ENCODE assay signal across 8 mouse cellular contexts in genomic region chr3:88716399-88717197, GRCm38 (mm10). TPM values are rescaled to one million over a fixed set of nuclear protein-coding genes. Genes with fewer than 3 reads are reported as not detected.
DNase-seq lines count a peak whose midpoint lies in the region; ATAC-seq and TF ChIP-seq lines count a peak whose summit lies in the region.

TSS of gene Rit1 (plus strand) at chr3:88716838.

- H3K27me3 ChIP-seq in embryonic facial prominence, embryonic 14.5 days (replicated peaks; ENCODE audit: control insufficient read depth, insufficient read depth, low read length): no peaks in the 10 kb centered on the region
- no peaks in the 10 kb centered on the region for H3K27me3 ChIP-seq in limb, embryonic 14.5 days (ENCODE audit: control insufficient read depth, insufficient read depth, low read length)
- H3K27me3 ChIP-seq in midbrain, postnatal 0 days (ENCODE audit: insufficient read depth, low read length): no peaks in the 10 kb centered on the region

- peak within 1 kb of the TSS; percentile 64 for H3K27ac ChIP-seq in embryonic facial prominence, embryonic 14.5 days (replicated peaks; ENCODE audit: low read depth, low read length)
- peak within 1 kb of the TSS; percentile 58; the same call in 1 of the 2 replicates for H3K27ac ChIP-seq in limb, embryonic 14.5 days (replicated peaks; ENCODE audit: low read depth, low read length)
- peak within 1 kb of the TSS; percentile 59; the same call in 1 of the 2 replicates for H3K27ac ChIP-seq in midbrain, postnatal 0 days (ENCODE audit: low read depth, low read length)

- ATAC-seq in embryonic facial prominence, embryonic 14.5 days (ENCODE audit: low read depth): peak; percentile 96
- peak; percentile 93 for ATAC-seq in limb, embryonic 14.5 days (ENCODE audit: low FRiP score, low read depth)
- peak; percentile 96 for ATAC-seq in midbrain, postnatal 0 days (ENCODE audit: low FRiP score)

- WGBS in embryonic facial prominence, embryonic 14.5 days: 2% methylated on average over 27 of the region's 27 CpGs
- 2% methylated on average over 27 of the region's 27 CpGs for WGBS in limb, embryonic 14.5 days
- 4% methylated on average over 27 of the region's 27 CpGs for WGBS in midbrain, postnatal 0 days

- 0 out of 2 replicates have a peak, but pooled peaks have one; percentile 51 for TF ChIP-seq POLR2A in limb, embryonic 14.5 days (IDR thresholded peaks at IDR 0.05; ENCODE audit: borderline replicate concordance, extremely low read depth, insufficient read depth, insufficient read length)

- peaks cover 59% of the 10 kb centered on the region for H3K36me3 ChIP-seq in embryonic facial prominence, embryonic 14.5 days (ENCODE audit: control insufficient read depth, insufficient read depth, low read length)
- peaks cover 47% of the 10 kb centered on the region for H3K36me3 ChIP-seq in limb, embryonic 14.5 days (ENCODE audit: control insufficient read depth, insufficient read depth, low read length)
- peaks cover 26% of the 10 kb centered on the region; the same call in 1 of the 2 replicates for H3K36me3 ChIP-seq in midbrain, postnatal 0 days (ENCODE audit: insufficient read depth, low read length)

- TF ChIP-seq CTCF in midbrain, postnatal 0 days (IDR thresholded peaks at IDR 0.05): no peak

- peak; percentile 87 for DNase-seq in 3T3-L1 (ENCODE audit: low read depth, low spot score)
- DNase-seq in adrenal gland, postnatal 4 days (ENCODE audit: low spot score in 2 of 2): peak; percentile 65 to 69
- peak; percentile 92 for DNase-seq in embryonic facial prominence, embryonic 14.5 days (ENCODE audit: low spot score)
- peak; percentile 79 for DNase-seq in heart, adult 8-10 months (ENCODE audit: low spot score)
- DNase-seq in kidney, adult 9 months: peak; percentile 87
- peak; percentile 90 for DNase-seq in limb, embryonic 14.5 days (ENCODE audit: low spot score)
- peak; percentile 89 for DNase-seq in midbrain, postnatal 0 days (ENCODE audit: low spot score)
- peak; percentile 80 to 82 for DNase-seq in spleen, postnatal 14 days (ENCODE audit: low spot score in 2 of 2)

- peak within 1 kb of the TSS; percentile 63 for H3K4me3 ChIP-seq in embryonic facial prominence, embryonic 14.5 days (ENCODE audit: low read depth, low read length)
- peak within 1 kb of the TSS; percentile 70 for H3K4me3 ChIP-seq in limb, embryonic 14.5 days (replicated peaks; ENCODE audit: low read length)
- peak within 1 kb of the TSS; percentile 73 for H3K4me3 ChIP-seq in midbrain, postnatal 0 days (ENCODE audit: low read depth, low read length)

- H3K9me3 ChIP-seq in embryonic facial prominence, embryonic 14.5 days (ENCODE audit: control insufficient read depth, low read length): no peaks in the 10 kb centered on the region
- H3K9me3 ChIP-seq in limb, embryonic 14.5 days (ENCODE audit: control insufficient read depth, low read length): no peaks in the 10 kb centered on the region
- H3K9me3 ChIP-seq in midbrain, postnatal 0 days (ENCODE audit: low read length): no peaks in the 10 kb centered on the region

- H3K4me2 ChIP-seq in embryonic facial prominence, embryonic 14.5 days (ENCODE audit: low read depth, low read length): peak within 1 kb of the TSS; percentile 83
- H3K4me2 ChIP-seq in limb, embryonic 14.5 days (replicated peaks; ENCODE audit: low read depth, low read length, severe bottlenecking): peak within 1 kb of the TSS; percentile 76
- H3K4me2 ChIP-seq in midbrain, postnatal 0 days (ENCODE audit: low read depth, low read length, poor library complexity, severe bottlenecking): peak within 1 kb of the TSS; percentile 79

- peak within 1 kb of the TSS; percentile 74 for H3K9ac ChIP-seq in embryonic facial prominence, embryonic 14.5 days (ENCODE audit: low read depth, low read length)
- peak within 1 kb of the TSS; percentile 61 for H3K9ac ChIP-seq in limb, embryonic 14.5 days (ENCODE audit: low read depth, low read length, severe bottlenecking)
- peak within 1 kb of the TSS; percentile 72 for H3K9ac ChIP-seq in midbrain, postnatal 0 days (replicated peaks; ENCODE audit: low read length, poor library complexity, severe bottlenecking)

- H3K4me1 ChIP-seq in embryonic facial prominence, embryonic 14.5 days (ENCODE audit: control insufficient read depth, insufficient read depth, low read length): peaks cover 13% of the 10 kb centered on the region
- no peaks in the 10 kb centered on the region for H3K4me1 ChIP-seq in limb, embryonic 14.5 days (ENCODE audit: control insufficient read depth, insufficient read depth, low read length)
- peaks cover 13% of the 10 kb centered on the region for H3K4me1 ChIP-seq in midbrain, postnatal 0 days (ENCODE audit: insufficient read depth, low read length)

RNA-seq across cellular contexts. Expression of gene Rit1, which starts in this region (rescaled TPM):
- total RNA-seq in adrenal gland, postnatal 4 days (2021): 10 to 100 TPM; 53.4 to 54.0 TPM
- polyA plus RNA-seq in embryonic facial prominence, embryonic 14.5 days (2014; fragmentation: Nextera tagmentation; extraction: Ambion mirVana): 60.9 and 62.9 TPM in 2 replicates
- 10 to 100 TPM; 61.8 to 76.1 (median 67.9) TPM for total RNA-seq in heart, adult 8-10 months (2022)
- polyA plus RNA-seq in limb, embryonic 14.5 days (2012; rRNA removed): 46.8 and 47.4 TPM in 2 replicates
- polyA plus RNA-seq in limb, embryonic 14.5 days (2014; fragmentation: Nextera tagmentation; extraction: Ambion mirVana): 62.4 and 64.3 TPM in 2 replicates
- total RNA-seq in midbrain, postnatal 0 days (2014; rRNA removed): 78.1 and 88.3 TPM in 2 replicates
- polyA plus RNA-seq in midbrain, postnatal 0 days (2015; fragmentation: Nextera tagmentation; extraction: Ambion mirVana): 73.5 and 81.3 TPM in 2 replicates

Comparison
In these comparisons a context has a peak if more than half of its experiments do, and no peak if none do; other contexts are left out.
1. Peak in every context shown above with its lines: DNase-seq, ATAC-seq, H3K4me3 ChIP-seq and H3K27ac ChIP-seq.